Mouse (Mus musculus) embryo, embryonic 11 days (tissue): ENCODE results near the gene Irak1bp1.

Experiments
- DNase-seq: peaks from one replicate; pipeline ENCODE4 v3.0.0-alpha.2; 2015

The Irak1bp1 gene

GRCm38 (mm10) chr9:82884177-82884576 lies 54.8 kb downstream of the Irak1bp1 start:
- DNase-seq, result no peak

- no peak for DNase-seq
Observed at GRCm38 (mm10) chr9:82888645-82889044, 59.3 kb downstream of the Irak1bp1 start.
